Mouse (Mus musculus) bone marrow, adult 2 months (tissue): ENCODE measurements around the gene Tulp2.

Source experiments
- CTCF ChIP-seq: fragments of 200-500 bp; IDR thresholded peaks from 2 replicates; pipeline ENCODE4 v1.5.1; 2011; ENCODE audit warnings: low read length, control low read depth; ENCODE audit not compliant: control insufficient read depth, insufficient read depth
- POLR2A ChIP-seq: fragments of 200-500 bp; IDR thresholded peaks from 2 replicates; pipeline ENCODE4 v1.6.1; 2011; ENCODE audit warnings: low read depth, mild to moderate bottlenecking, control low read depth, low read length, borderline replicate concordance; ENCODE audit not compliant: control insufficient read depth

- TF ChIP-seq CTCF, result no peak
- no peak for TF ChIP-seq POLR2A
These were observed 27.7 kb downstream of the Tulp2 start for GRCm38 (mm10) chr7:45509181-45509882.
